Mouse (Mus musculus) gastrocnemius, postnatal 36 days (tissue): ENCODE results near the gene Grhl1. TPM values are rescaled to one million over a fixed set of nuclear protein-coding genes. Genes with fewer than 3 reads are reported as not detected.
A peak's percentile ranks its signal among the peaks of the same experiment; 100 is the strongest.

Experiments
- DNase-seq, 2 experiments: peaks; one replicate each; pipeline ENCODE4 v3.0.0; 2022
- intact Hi-C: fragments of 180-260 bp; cut with DNase I; formaldehyde crosslinking; loops from one replicate; pipeline ENCODE4 v1.15.1; 2025
- total RNA-seq, 2 experiments: library from RNA; stranded (reverse); gene quantifications; 2 replicates each; pipeline ENCODE4 v1.2.3; 2021

Gene Grhl1
- total RNA-seq, 2 experiments from 2014 or later = 0.18 to 0.22 TPM

DNA sequence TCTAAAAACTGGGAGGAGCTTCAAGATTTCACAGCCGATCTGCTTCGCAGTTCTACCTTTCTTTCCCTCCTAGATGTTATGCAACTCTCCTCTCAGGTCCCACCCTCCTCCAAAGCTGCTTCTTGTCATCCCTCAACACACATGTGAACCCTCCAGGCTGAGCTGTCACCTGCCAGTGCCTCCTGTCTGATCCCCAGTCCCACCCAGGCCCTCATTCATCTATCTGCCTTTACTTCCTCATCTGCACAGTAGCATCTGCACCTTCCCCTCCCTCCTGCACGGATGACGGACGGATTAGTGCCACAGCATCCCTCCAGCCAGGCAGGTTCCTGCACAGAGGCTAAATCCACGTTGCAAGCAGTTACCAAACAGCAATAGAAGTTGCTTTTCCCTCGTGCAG is 14.1 kb downstream of the Grhl1 start:
- intact Hi-C loops = no loop called here
- DNase-seq = no peak

DNA sequence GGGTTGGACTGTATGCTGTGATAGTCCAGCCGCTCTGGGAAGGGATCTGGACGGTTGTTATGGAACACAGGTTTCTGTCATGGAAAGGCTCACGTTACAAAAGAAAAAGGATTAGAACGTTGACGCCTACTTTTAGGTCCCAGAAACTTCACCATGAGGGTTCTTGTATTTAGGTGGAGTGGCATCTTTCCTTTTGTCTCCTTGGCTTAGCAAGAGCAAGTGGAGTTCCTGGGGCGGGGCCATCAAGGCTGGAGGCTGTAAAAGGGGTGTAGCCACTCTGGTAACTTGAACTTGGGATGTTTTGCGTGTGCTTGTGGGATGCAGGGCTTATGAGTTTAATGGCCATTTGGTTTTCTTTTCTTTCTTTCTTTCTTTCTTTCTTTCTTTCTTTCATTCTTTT is 18.3 kb downstream of the Grhl1 start:
- intact Hi-C loops = no loop called here

DNA sequence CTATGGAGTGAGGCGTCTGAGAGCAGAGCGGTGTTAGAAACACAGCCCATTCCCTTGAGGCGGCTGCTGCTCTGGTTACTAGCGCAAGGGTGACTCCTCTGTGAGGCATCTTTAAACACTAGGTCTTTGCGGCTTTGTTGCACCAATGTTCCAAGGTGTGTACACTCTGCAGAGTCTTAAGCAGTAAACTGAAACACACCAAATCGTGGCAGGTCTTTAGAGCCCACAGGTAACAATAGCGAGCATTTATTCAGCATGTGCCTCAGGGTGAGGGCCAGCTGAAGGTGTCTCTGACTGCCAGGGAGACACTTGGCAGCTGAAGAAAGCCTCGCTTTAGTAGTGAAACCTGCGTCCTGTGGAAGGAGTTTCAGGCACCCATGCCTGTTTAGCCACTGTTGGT is 20.0 kb downstream of the Grhl1 start:
- intact Hi-C loops = no loop called here
- DNase-seq = no peak

More for the DNA sequence above, 18.3 kb downstream of the Grhl1 start:
- DNase-seq = no peak

DNA sequence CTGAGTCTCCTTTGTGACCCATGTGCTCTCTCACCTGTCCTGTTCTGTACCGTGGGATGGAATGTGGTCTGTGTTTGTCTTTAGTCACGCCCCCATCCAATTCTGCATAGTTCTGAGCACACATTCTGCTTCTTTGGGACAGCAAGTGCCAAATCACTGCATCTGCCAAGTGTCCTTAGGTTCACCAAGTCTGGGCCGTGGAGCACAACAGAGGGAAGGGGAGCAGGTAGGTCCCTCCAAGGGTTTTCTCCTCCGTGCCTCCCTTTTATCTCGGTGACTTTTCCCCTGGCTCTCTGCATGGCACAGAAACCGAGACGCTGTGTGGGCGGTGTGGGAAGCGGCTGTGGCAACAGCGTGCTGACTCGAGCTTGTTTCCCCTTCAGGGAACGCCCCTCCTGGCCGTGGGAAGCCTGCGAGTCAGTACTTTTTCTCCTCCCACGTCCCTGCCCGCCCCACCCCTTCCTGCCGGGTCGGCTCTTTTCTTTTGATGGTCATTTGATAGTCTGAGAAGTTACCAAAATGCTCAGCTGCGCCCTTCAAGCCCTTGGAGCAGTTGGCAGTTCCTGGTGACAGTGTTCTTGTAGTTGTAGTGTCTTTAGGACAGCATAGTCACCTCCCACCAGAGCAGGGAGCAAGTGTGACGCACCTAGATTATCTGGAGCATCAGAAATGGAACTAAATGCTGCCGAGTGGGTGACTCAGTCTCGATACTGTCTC is 21.0 kb downstream of the Grhl1 start:
- DNase-seq = peak; percentile 64
- intact Hi-C loops = no loop called here

DNA sequence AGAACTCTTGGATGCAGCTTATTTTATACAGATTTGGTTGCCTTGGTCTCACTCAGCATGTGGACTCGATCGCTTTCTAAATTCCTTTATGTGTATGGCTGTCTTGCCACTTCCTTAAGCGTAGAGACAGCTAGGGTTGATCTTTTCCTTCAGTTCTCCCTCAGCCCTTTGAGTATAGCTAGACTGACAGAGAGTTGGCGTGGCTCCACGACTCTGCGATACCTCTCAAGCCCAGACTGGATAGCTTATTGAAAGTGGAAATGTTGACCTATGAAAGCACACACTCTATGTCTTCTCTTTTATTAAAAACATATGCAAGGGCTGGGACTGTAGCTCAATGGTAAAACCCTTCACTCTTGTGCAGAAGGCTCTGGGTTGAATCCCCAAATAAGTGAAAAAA is 25.3 kb downstream of the Grhl1 start:
- DNase-seq = no peak
- intact Hi-C loops = no loop called here

DNA sequence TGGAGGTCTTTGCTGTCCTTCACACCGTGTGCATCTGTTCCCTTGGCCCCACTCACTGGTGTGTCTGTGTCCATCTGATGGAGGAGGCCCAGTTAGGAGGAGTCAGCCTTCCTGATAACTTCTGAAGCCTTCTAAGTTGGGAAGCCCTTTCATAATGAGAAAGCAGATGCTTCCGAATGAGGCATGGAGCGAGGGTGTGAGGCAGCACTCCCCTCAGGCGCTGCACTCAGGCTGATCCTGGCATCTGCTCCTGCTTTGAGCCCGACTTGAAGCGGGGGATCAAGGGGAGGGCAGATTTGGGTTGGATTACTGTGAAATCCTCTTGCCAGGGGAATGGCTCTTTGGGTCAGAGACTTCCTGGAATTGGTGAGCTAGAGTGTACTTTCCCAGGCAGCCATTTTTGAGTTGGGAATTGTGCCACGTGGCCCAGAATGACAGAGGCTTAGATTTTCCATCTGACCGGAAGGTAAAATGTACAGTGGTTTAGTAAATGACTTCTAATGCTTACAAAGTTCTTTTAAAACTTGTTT is 27.3 kb downstream of the Grhl1 start:
- DNase-seq = no peak
- intact Hi-C loops = no loop called here

DNA sequence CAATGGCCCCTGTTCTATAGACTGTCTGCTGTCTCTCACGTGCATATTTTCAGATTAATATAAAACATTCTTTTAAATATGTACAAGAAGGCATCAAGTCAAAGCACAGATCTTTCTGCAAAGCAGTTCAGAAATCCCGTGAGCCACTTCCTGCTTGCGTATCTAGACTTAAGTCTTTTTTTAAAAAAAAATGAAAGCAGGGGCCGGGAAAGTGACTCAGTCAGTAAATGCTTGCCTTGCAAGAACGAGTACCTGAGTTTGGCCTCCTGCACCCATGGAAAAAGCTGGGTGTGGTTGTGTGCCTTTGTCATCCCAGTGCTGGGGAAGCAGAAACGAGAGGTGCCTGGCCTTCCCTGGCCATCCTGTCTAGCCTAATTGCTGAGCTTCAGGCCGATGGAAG is 28.0 kb downstream of the Grhl1 start:
- no peak for DNase-seq
- intact Hi-C loops = loop anchor here (1.0 kb wide), 1 partner anchor 129 kb away; no protein-coding TSS in a partner anchor

DNA sequence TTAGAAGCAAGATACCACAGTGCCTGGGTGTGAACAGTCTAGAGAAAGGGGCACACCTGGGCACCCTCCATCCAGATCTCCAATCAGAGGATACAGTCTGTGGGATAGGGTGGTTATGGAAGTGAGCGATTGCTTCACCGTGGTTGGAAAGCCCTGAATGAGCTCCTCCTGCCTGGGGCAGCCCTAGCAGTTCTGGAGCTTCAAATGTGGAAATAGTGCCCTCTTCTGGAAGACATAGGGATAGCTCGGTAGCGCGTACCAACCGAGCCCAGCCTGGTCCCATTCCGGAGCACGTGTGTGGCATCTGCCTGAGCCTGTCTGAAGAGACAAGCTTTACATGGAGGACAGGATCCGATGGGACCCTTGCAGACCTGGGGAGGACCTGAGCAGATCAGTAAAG is 28.7 kb downstream of the Grhl1 start:
- peak; percentile 52 to 54 for DNase-seq
- intact Hi-C loops = loop anchor here (1.0 kb wide), 1 partner anchor 130 kb away; no protein-coding TSS in a partner anchor

DNA sequence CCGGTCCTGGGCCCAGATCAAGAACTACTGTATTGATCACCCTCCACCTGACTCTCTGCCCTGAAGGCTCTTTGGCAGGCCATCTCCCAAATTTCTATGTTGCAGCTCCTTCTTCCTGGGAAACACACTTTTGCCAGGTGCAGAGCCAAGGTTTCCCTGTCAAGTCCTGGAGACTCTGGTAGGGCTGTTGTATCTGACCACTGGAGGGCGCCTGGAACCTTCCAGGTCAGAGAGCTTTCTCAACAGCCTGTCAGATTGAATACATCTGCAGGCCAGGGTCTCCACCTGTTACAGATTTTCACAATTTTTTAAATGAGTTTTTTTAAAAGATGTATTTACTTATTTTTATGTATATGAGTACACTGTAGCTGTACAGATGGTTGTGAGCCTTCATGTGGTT is 31.2 kb downstream of the Grhl1 start:
- DNase-seq = peak; percentile 52 to 71
- intact Hi-C loops = loop anchor here (1.0 kb wide), 1 partner anchor 94 kb away; no protein-coding TSS in a partner anchor

DNA sequence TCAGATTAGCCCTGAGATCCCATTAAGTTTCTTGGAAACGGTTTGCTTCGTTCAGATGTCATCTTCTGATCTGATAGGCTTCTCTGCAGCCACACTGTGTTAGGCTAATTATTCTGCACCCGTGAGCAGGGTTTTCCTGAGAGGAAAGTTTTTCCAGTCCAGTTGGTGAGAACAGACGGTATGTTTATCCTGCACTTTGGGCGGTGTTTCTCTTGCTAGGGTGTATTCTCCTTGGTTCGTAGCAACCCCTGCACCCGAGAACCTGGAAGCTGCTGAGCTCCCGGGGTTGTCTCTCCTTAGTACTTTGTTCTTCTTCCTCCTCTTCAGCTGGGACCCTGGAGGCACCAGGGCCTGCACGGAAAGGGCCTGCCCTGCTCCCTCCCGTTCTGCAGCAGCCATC is 34.1 kb downstream of the Grhl1 start:
- intact Hi-C loops = loop anchor here (5.0 kb wide), 1 partner anchor 76 kb away; the partner anchor contains the start of gene Cys1
- DNase-seq = no peak

DNA sequence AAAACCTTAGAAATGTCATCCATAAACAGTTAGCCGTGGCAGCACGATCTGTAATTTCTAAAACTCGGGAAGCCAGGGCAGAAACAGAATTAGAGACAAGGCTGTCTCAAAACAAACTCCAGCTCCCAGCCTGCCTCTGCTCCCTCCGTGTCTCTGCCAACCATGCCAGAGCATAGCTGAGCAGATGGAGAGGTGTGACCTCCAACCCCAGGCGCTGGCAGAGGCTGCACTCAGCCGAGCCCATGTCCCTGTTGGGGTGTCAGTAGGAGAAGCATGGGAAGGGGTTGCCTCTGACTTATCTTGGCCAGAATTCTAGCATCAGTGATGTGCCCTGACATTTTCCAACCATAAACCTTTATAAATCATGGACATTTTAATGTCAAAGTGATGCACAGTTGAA is 40.5 kb downstream of the Grhl1 start:
- intact Hi-C loops = no loop called here
- DNase-seq = no peak

DNA sequence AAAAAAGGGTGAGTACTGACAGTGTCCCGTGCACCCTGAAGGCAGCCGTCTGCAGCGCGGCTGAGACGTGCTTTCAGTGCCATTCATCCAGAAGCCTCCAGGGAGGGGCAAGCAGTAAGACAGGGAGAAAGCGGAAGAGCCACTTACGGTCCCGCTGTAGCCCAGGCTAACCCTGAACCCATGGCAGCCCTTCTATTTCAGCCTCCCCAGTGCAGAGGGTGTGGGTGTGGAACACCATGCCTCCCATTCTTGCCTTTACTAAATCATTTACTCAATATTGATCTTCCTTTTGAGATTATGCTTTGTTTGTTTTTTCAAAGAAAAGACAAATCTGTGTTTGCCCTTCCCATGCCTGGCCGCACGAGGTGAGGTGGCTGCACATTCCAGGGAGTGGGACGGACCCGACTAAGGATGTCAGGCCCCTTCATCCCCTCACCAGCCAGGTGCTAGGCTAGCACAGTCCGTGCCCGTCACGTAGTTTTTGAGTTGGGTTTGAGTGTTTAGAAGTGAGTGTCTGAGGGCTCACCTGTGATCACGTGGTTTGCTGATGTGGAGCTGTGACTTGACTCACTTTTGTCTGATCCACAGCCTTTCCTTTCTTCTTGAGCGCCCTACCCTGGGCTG is 42.5 kb downstream of the Grhl1 start:
- no peak for DNase-seq
- intact Hi-C loops = no loop called here

DNA sequence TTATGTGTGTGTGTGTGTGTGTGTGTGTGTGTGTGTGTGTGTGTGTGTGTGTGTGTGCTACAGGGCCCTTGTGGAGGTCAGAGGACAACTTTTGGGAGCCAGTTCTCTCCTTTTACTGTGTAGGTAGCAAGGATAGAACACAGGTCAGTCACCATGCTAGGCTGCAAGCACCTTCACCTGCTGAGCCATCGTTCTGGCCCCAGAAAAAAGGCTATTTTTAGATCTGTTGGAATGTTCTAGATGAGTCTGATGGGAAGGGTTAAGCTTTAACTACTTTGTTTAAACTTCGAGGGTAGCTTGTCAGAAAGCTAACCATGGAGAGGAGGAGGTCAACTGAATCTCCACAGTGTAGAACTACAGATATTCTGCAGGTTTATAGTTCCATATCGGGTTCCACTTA is 43.1 kb downstream of the Grhl1 start:
- no peak for DNase-seq
- intact Hi-C loops = no loop called here

DNA sequence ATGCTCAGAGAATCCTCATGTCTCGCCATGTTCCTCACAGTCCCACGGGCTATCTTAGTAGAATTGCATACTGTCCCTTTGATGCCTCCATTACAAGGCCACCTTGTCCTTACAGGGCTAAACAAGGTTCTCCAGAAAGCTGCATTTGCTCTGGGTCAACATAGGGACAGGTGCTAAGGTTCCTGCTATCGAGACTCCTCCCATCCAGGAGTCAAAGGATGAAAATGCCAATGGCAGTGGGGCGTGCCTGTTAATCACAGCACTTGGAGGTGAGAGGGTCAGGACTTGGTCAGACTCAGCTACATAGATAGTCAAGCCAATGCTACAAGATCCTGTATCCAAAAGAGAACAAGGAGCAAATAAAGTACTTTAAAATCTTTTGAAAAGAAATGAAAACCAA is 47.4 kb downstream of the Grhl1 start:
- DNase-seq = no peak
- intact Hi-C loops = no loop called here

DNA sequence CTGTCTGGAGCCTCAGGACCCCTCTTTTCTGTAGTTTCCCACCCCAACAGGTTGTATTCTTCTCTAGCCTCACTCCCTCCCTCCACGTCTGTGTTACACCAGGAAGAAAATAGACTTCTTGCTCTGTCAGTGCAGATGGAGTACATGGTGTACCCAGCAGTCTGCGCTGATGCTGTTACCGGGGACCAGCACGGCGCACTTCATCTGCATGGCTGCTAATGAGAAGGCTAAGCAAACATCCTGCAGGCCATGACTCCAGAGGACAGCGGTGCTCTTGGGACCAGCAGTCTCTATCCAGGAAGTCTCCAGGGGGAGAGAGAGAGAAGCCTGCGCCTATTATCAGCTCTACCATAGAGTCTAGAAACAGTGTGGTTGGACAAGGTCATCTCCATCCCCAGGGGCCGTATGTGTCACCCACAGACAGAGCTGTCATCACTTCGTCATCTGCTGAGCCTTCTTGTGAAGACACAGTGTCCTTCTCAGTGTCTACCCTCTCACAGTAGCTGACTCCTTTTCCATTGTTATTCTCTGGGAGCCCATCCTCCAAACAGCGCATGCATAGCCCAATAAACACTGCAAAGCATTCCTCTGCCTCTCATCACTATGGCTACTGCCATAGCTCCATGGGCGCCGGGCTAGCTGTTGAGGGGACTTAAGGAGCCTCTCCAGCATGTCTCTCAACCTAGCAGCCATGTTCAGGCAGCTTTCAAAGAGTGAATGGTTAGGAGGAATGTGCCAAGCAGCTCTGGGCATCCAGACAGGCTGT is 51.6 kb downstream of the Grhl1 start:
- intact Hi-C loops = no loop called here
- DNase-seq = no peak

DNA sequence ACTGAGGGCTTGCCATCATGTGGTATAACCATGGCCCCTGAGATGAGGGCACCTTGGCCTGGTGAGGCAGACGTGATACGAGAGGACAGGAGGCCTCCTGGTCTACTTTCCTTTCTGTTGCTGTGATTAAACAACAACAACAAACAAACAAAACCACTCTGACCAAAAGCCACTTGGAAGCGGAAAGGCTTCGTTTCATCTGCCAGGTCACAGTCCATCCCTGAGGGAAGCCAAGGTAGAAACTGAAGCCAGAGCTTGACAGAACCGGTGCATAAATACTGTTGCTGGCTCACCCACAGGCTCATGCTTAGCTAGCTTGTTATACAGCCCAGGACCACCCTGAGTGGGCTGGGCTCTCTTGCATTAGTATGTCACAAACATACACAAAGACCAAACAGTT is 54.3 kb downstream of the Grhl1 start:
- intact Hi-C loops = no loop called here
- DNase-seq = no peak

DNA sequence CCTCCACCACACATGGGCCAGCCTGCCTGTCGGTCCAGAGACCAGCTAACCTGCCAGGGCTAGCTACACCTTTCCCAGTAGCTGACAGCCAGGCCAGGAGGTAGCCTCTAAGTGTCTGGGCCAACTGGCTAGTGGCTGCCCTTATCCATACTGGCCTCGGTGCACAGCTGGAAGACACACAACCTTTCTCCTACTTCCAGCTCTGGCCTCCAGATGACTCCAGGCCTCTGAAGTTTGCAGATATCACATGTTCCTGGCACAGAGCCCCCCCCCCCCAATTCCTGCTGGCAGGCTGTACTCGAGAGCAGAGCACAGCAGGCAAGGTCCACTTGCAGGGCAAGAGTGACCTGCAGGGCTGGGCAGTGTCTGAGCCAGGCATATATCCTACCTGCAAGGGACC is 55.1 kb downstream of the Grhl1 start:
- intact Hi-C loops = no loop called here
- DNase-seq = no peak

DNA sequence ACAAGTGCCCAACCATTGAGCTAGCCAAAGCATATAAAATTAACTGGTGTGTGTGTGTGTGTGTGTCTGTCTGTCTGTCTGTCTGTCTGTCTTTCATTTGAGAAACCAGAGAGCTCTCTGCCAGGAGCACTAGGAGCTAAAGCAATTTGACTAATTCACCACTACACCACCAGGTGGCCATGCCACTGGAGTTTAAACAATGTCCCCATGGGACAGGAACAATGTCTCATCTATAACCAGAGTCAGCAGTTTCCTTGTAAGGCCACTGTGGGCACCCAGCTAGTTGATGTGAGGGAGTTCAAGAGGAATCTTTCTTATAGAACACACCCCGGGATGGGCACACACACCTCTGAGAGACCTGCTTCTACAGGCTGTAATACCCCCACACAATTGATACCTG is 58.1 kb downstream of the Grhl1 start:
- intact Hi-C loops = no loop called here
- no peak for DNase-seq

DNA sequence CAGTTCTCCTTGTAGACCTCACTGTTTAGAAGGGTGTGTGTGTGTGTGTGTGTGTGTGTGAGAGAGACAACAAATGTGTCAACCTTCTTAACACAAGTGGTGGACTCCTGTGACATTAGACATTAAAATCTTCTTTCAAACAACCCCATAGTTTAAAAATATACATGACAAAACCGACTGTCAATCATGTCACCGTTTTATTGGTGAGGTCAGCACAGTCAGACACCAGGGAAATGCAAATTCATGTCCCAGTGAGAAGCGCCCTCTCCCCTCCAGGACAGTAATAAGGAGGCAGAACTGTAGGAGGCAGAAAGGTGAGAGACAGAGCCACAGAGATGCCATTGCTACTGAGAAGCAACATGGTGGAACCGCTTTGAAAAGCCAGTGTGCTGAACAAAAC is 60.3 kb downstream of the Grhl1 start:
- intact Hi-C loops = no loop called here
- DNase-seq = no peak

DNA sequence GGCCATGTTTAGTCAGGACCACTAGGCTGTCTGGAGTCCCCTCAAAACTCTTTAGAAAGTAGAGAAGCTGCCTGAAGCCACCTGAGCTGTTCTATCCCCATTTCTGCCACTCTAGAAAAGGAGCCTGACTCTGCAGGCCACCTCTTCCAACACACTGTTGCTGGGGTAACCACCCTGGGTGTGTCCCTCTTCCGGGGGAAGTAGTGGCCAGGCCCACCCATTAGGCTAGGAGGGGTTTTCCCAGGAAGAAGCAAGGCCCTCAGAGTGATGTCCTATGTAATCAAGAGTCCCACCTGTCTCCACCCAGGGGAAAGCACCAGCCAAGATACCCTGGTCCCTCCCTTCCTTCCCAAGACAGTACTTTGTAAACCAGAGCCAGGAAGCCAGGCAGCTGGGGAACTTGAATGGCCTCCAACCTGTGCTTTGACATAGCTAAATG is 61.7 kb downstream of the Grhl1 start:
- intact Hi-C loops = loop anchor here (2.0 kb wide), 1 partner anchor 15 kb away; no protein-coding TSS in a partner anchor
- peak in 1 of 2 experiments; percentile 22 for DNase-seq

DNA sequence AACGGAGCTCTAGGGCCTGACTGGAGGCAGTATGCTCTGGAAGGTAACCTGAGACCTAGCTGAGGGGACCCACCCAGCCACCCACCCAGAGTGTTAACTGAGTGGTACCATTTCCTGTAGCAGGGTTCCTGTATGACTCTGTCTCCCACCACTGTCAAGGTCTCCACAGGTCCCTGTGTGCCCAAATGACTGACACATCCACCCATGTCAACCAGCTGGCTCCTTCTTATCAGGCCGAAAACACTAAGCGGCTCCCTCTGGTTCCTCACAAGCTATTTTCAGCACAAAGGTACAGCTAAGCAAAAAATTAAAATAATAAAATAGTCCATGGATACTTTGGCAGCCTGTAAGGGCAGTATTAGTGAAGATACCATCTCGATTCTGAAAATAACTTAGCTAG is 62.1 kb downstream of the Grhl1 start:
- DNase-seq = no peak

More for the DNA sequence above, 62.1 kb downstream of the Grhl1 start:
- intact Hi-C loops = loop anchor here (2.0 kb wide), 1 partner anchor 15 kb away; no protein-coding TSS in a partner anchor
